Mouse (Mus musculus) frontal cortex, postnatal 10 days (tissue): ENCODE results near the gene Mark4.

Source experiments
- DNase-seq, 2 experiments: peaks; one replicate each; pipeline ENCODE4 v3.0.0; 2022; ENCODE audit warnings: low spot score in 2 of 2, mixed read lengths in 1 of 2

Gene Mark4

GRCm38 (mm10) chr7:19470308-19470707, 11.7 kb upstream of the Mark4 start:
- DNase-seq = no peak

- DNase-seq = no peak
Observed at GRCm38 (mm10) chr7:19469404-19469803, 10.8 kb upstream of the Mark4 start.

GRCm38 (mm10) chr7:19468279-19468678, 9.7 kb upstream of the Mark4 start:
- no peak for DNase-seq

GRCm38 (mm10) chr7:19467638-19468037, 9.0 kb upstream of the Mark4 start:
- DNase-seq = no peak

GRCm38 (mm10) chr7:19466602-19467145, 8.1 kb upstream of the Mark4 start:
- DNase-seq = no peak

- DNase-seq = no peak
Observed at GRCm38 (mm10) chr7:19464367-19465307, 6.0 kb upstream of the Mark4 start.

GRCm38 (mm10) chr7:19462884-19463381, 4.3 kb upstream of the Mark4 start, which contains the start of gene Exoc3l2:
Gene Exoc3l2, plus strand, starts transcription at chr7:19463331.
- DNase-seq = no peak

- DNase-seq = no peak
Observed at GRCm38 (mm10) chr7:19462443-19462842, 3.8 kb upstream of the Mark4 start.

- peak; percentile 48 to 78 for DNase-seq
Observed at GRCm38 (mm10) chr7:19461488-19461887, 2.9 kb upstream of the Mark4 start.

- DNase-seq = no peak
Observed at GRCm38 (mm10) chr7:19460500-19460899, 1.9 kb upstream of the Mark4 start.

- no peak for DNase-seq
Observed at GRCm38 (mm10) chr7:19459144-19459870, 686 bp upstream of the Mark4 start.

GRCm38 (mm10) chr7:19458072-19458486, 542 bp downstream of the Mark4 start:
- peak; percentile 65 to 68 for DNase-seq

- peak in 1 of 2 experiments; percentile 24 for DNase-seq
Observed at GRCm38 (mm10) chr7:19457414-19458071, 1.1 kb downstream of the Mark4 start.

- no peak for DNase-seq
Observed at GRCm38 (mm10) chr7:19456628-19457027, 2.0 kb downstream of the Mark4 start.

GRCm38 (mm10) chr7:19455819-19456495, 2.7 kb downstream of the Mark4 start:
- DNase-seq = no peak

- DNase-seq = no peak
Observed at GRCm38 (mm10) chr7:19455186-19455585, 3.4 kb downstream of the Mark4 start.

GRCm38 (mm10) chr7:19449165-19449564, 9.5 kb downstream of the Mark4 start:
- DNase-seq = no peak

GRCm38 (mm10) chr7:19447689-19448088, 10.9 kb downstream of the Mark4 start:
- no peak for DNase-seq

- no peak for DNase-seq
Observed at GRCm38 (mm10) chr7:19444801-19445200, 13.8 kb downstream of the Mark4 start.

GRCm38 (mm10) chr7:19443344-19443743, 15.3 kb downstream of the Mark4 start:
- peak in 1 of 2 experiments; percentile 78 for DNase-seq
